ENCODE assay signal across 11 mouse cellular contexts in the genomic region with DNA sequence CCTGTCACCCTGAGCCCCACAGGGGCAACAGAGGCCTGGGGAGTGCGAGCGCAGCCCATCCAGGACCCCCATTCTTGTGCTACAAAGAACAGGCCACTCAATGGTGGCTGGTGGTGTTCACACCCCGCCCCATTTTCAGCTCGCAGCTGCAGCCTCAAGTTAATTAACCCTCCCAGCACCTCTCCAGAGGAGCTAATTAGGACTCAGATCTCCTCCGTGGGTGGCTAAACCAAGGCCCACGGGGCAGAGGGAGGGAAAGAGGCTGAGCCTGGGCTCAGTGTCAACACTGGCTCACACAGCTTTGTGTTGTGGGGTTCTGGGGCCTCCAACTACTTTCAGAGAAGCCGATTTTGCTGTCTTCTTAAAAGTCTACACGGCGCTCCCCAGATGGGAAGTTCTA.
DNase-seq lines count a peak whose midpoint lies in the region; ATAC-seq lines count a peak whose summit lies in the region.
"Had no signal": no experiment of that assay in that cellular context is flagged by ENCODE, and none has a peak within 500 bp of the region (broad histone marks: within the 10 kb centered on the region; RNA-seq: fewer than 3 reads in every experiment).

No protein-coding gene starts in this region.

- 60% methylated on average over 9 of the region's 9 CpGs for WGBS in heart, embryonic 13.5 days
- 25% methylated on average over 9 of the region's 9 CpGs for WGBS in embryonic facial prominence, embryonic 10.5 days
- WGBS in hindbrain, embryonic 10.5 days = 23% methylated on average over 9 of the region's 9 CpGs
- 20% methylated on average over 9 of the region's 9 CpGs for whole genome bisulfite sequencing in midbrain, embryonic 12.5 days

- H3K4me2 ChIP-seq in heart, embryonic 13.5 days = no peak overlapping the region
- H3K4me2 ChIP-seq in midbrain, embryonic 12.5 days (replicated peaks) = no peak overlapping the region

- H3K4me3 ChIP-seq in heart, embryonic 13.5 days = no peak overlapping the region
- no peak overlapping the region for H3K4me3 ChIP-seq in embryonic facial prominence, embryonic 10.5 days
- no peak overlapping the region for H3K4me3 ChIP-seq in hindbrain, embryonic 10.5 days
- H3K4me3 ChIP-seq in midbrain, embryonic 12.5 days = no peak overlapping the region

- no peak overlapping the region for H3K27ac ChIP-seq in heart, embryonic 13.5 days (replicated peaks)
- peak overlapping the region; percentile 74 for H3K27ac ChIP-seq in embryonic facial prominence, embryonic 10.5 days (replicated peaks)
- H3K27ac ChIP-seq in hindbrain, embryonic 10.5 days = peak overlapping the region; percentile 82
- peak overlapping the region; percentile 75 for H3K27ac ChIP-seq in midbrain, embryonic 12.5 days (replicated peaks)
- H3K27ac ChIP-seq: kidney, postnatal 0 days had no signal

- H3K27me3 ChIP-seq in heart, embryonic 13.5 days (replicated peaks) = peaks cover 27% of the 10 kb centered on the region
- peaks cover 77% of the 10 kb centered on the region for H3K27me3 ChIP-seq in embryonic facial prominence, embryonic 10.5 days (replicated peaks; ENCODE audit: low read depth, poor library complexity, severe bottlenecking)
- peaks cover 89% of the 10 kb centered on the region for H3K27me3 ChIP-seq in hindbrain, embryonic 10.5 days (ENCODE audit: insufficient read depth, poor library complexity, severe bottlenecking)
- peaks cover 71% of the 10 kb centered on the region for H3K27me3 ChIP-seq in midbrain, embryonic 12.5 days

- intact Hi-C loops in heart, postnatal 36 days (cut with DNase I) = loop anchor here (5.0 kb wide), 1 partner anchor 303 kb away; no protein-coding TSS in a partner anchor
- intact Hi-C loops in left cerebral cortex, postnatal 10 days (cut with DNase I) = no loop called here

- H3K4me1 ChIP-seq in heart, embryonic 13.5 days = peaks cover 39% of the 10 kb centered on the region
- H3K4me1 ChIP-seq in embryonic facial prominence, embryonic 10.5 days = peaks cover 86% of the 10 kb centered on the region
- peaks cover 87% of the 10 kb centered on the region for H3K4me1 ChIP-seq in hindbrain, embryonic 10.5 days (replicated peaks)
- peaks cover 83% of the 10 kb centered on the region for H3K4me1 ChIP-seq in midbrain, embryonic 12.5 days

- H3K9me3 ChIP-seq in heart, embryonic 13.5 days = no peaks in the 10 kb centered on the region
- H3K9me3 ChIP-seq in embryonic facial prominence, embryonic 10.5 days = no peaks in the 10 kb centered on the region
- no peaks in the 10 kb centered on the region for H3K9me3 ChIP-seq in hindbrain, embryonic 10.5 days
- no peaks in the 10 kb centered on the region for H3K9me3 ChIP-seq in midbrain, embryonic 12.5 days

- no peak for ATAC-seq in heart, embryonic 13.5 days (ENCODE audit: extremely low read depth, insufficient number of reproducible peaks, low FRiP score, low TSS enrichment)
- no peak for ATAC-seq in midbrain, embryonic 12.5 days (ENCODE audit: low FRiP score, low read depth)

- no peak for DNase-seq in heart, postnatal 36 days
- no peak for DNase-seq in embryonic facial prominence, embryonic 10.5 days (ENCODE audit: low spot score)
- DNase-seq in hindbrain, embryonic 10.5 days (ENCODE audit: low spot score) = no peak
- DNase-seq in spleen, adult 18-20 months = no peak
- DNase-seq in layer of hippocampus, adult 11-12 months (ENCODE audit: low spot score) = no peak
- DNase-seq in left cerebral cortex, postnatal 10 days (ENCODE audit: extremely low spot score in 1 of 2, low spot score in 2 of 2) = no peak
- DNase-seq: adrenal gland, postnatal 14 days; cerebellum, adult 9-10 months had no signal

- H3K36me3 ChIP-seq in heart, embryonic 13.5 days = no peaks in the 10 kb centered on the region
- H3K36me3 ChIP-seq in embryonic facial prominence, embryonic 10.5 days (replicated peaks) = no peaks in the 10 kb centered on the region
- no peaks in the 10 kb centered on the region for H3K36me3 ChIP-seq in hindbrain, embryonic 10.5 days
- H3K36me3 ChIP-seq in midbrain, embryonic 12.5 days = no peaks in the 10 kb centered on the region

- H3K9ac ChIP-seq in heart, embryonic 13.5 days = peak overlapping the region; percentile 14; the same call in 1 of the 2 replicates
- H3K9ac ChIP-seq in midbrain, embryonic 12.5 days (replicated peaks) = 0 out of 2 replicates have a peak overlapping the region, but pooled peaks have one; percentile 7
